ENCODE assay signal across 8 mouse cellular contexts in the genomic region with DNA sequence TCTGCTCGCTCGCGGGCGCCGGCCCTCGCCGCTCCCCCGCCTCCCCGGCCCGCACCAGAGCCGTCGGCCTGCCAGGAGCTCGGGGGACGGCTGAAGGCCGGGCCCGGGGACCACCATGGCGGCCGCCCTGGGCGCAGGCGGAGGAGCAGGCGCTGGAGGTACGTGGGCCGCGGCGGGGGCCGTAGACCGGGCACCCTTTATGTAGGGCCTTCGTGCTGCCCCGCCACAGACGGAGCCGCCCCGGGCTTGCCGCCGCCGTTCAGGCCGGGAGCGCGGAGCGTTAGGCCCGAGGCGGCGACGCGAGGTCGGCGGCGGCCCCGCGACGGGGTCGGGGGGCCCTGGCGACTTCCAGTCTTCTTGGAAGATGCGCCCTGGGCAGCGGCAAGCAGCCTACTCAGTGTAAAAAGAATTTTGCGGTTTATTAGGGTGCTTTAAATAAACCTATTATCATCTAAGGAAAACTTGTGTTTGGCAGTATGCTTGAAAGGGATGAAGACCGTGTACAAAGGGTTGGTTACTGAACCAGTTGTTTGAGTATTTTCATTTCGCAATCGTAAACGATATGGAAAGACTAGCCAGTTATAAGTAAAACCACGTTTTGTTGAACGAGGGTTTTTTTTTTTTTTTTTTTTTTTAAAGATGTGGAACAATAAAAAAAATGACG. TPM values are rescaled to one million over a fixed set of nuclear protein-coding genes. Genes with fewer than 3 reads are reported as not detected.
DNase-seq lines count a peak whose midpoint lies in the region; ATAC-seq lines count a peak whose summit lies in the region.

No protein-coding gene starts in this region.

- peak overlapping the region; percentile 77 for H3K4me2 ChIP-seq in intestine, embryonic 14.5 days (ENCODE audit: low read length)
- H3K4me2 ChIP-seq in midbrain, embryonic 15.5 days: peak overlapping the region; percentile 67

- H3K27ac ChIP-seq in embryonic facial prominence, embryonic 10.5 days (replicated peaks): peak overlapping the region; percentile 100
- H3K27ac ChIP-seq in intestine, embryonic 14.5 days (ENCODE audit: low read depth): peak overlapping the region; percentile 100
- peak overlapping the region; percentile 100 for H3K27ac ChIP-seq in midbrain, embryonic 15.5 days

- WGBS in embryonic facial prominence, embryonic 10.5 days: under 1% methylated on average over 62 of the region's 62 CpGs
- WGBS in intestine, embryonic 14.5 days: under 1% methylated on average over 62 of the region's 62 CpGs
- WGBS in midbrain, embryonic 15.5 days: under 1% methylated on average over 62 of the region's 62 CpGs

- no peak for ATAC-seq in megakaryocyte, adult 5-6 weeks (ENCODE audit: poor library complexity, severe bottlenecking)
- ATAC-seq in intestine, embryonic 14.5 days (replicated peaks; ENCODE audit: low FRiP score, low TSS enrichment, low read depth): peak; percentile 63
- ATAC-seq in midbrain, embryonic 15.5 days (replicated peaks): peak; percentile 82

- peak overlapping the region; percentile 97 for H3K4me3 ChIP-seq in megakaryocyte, embryonic 14.5 days (replicated peaks)
- peak overlapping the region; percentile 96 for H3K4me3 ChIP-seq in embryonic facial prominence, embryonic 10.5 days
- peak overlapping the region; percentile 94 for H3K4me3 ChIP-seq in intestine, embryonic 14.5 days (ENCODE audit: low read depth, low read length)
- peak overlapping the region; percentile 94 for H3K4me3 ChIP-seq in midbrain, embryonic 15.5 days

- peak overlapping the region; percentile 99 for H3K9ac ChIP-seq in intestine, embryonic 14.5 days (ENCODE audit: low read length)
- peak overlapping the region; percentile 94 for H3K9ac ChIP-seq in midbrain, embryonic 15.5 days

- DNase-seq in embryonic facial prominence, embryonic 10.5 days (ENCODE audit: low spot score): no peak
- peak; percentile 81 for DNase-seq in intestine, embryonic 14.5 days (ENCODE audit: low spot score)
- no peak for DNase-seq in urinary bladder, postnatal 10 days (ENCODE audit: low spot score)
- no peak for DNase-seq in left cerebral cortex, adult 18-20 months (ENCODE audit: low spot score in 2 of 2)
- no peak for DNase-seq in urinary bladder, adult 2 months (ENCODE audit: low spot score)

- peaks cover 42% of the 10 kb centered on the region for H3K4me1 ChIP-seq in megakaryocyte, embryonic 14.5 days
- peaks cover 19% of the 10 kb centered on the region for H3K4me1 ChIP-seq in embryonic facial prominence, embryonic 10.5 days
- H3K4me1 ChIP-seq in intestine, embryonic 14.5 days (replicated peaks; ENCODE audit: control insufficient read depth, insufficient read depth, low read length): peaks cover 5% of the 10 kb centered on the region
- H3K4me1 ChIP-seq in midbrain, embryonic 15.5 days: peaks cover 40% of the 10 kb centered on the region

- no peaks in the 10 kb centered on the region for H3K9me3 ChIP-seq in megakaryocyte, embryonic 14.5 days
- no peaks in the 10 kb centered on the region for H3K9me3 ChIP-seq in embryonic facial prominence, embryonic 10.5 days
- no peaks in the 10 kb centered on the region for H3K9me3 ChIP-seq in intestine, embryonic 14.5 days (ENCODE audit: control insufficient read depth, low read length)
- no peaks in the 10 kb centered on the region for H3K9me3 ChIP-seq in midbrain, embryonic 15.5 days

- peaks cover 6% of the 10 kb centered on the region for H3K36me3 ChIP-seq in megakaryocyte, embryonic 14.5 days (replicated peaks; ENCODE audit: low read length)
- H3K36me3 ChIP-seq in embryonic facial prominence, embryonic 10.5 days (replicated peaks): peaks cover 11% of the 10 kb centered on the region; the same call in 1 of the 2 replicates
- no peaks in the 10 kb centered on the region for H3K36me3 ChIP-seq in intestine, embryonic 14.5 days (ENCODE audit: control insufficient read depth, insufficient read depth, low read length)
- H3K36me3 ChIP-seq in midbrain, embryonic 15.5 days (replicated peaks): no peaks in the 10 kb centered on the region

- H3K27me3 ChIP-seq in megakaryocyte, embryonic 14.5 days (replicated peaks): peaks cover 16% of the 10 kb centered on the region
- H3K27me3 ChIP-seq in embryonic facial prominence, embryonic 10.5 days (replicated peaks; ENCODE audit: low read depth, poor library complexity, severe bottlenecking): no peaks in the 10 kb centered on the region
- no peaks in the 10 kb centered on the region for H3K27me3 ChIP-seq in intestine, embryonic 14.5 days (replicated peaks; ENCODE audit: control insufficient read depth, insufficient read depth, low read length)
- H3K27me3 ChIP-seq in midbrain, embryonic 15.5 days (replicated peaks): no peaks in the 10 kb centered on the region

RNA-seq across cellular contexts. Expression of gene Rbm33, which starts 0.5 kb away (rescaled TPM):
- 8.5 and 9.5 TPM in 2 replicates for polyA plus RNA-seq in megakaryocyte, embryonic 14.5 days (2012; ENCODE audit: insufficient read depth, low replicate concordance)
- total RNA-seq in megakaryocyte, adult 5-6 weeks (2015): 34.8 and 41.7 TPM in 2 replicates
- total RNA-seq in megakaryocyte, adult 5-6 weeks (2017): 45.1 and 53.9 TPM in 2 replicates
- 13.9 and 14.7 TPM in 2 replicates for polyA plus RNA-seq in embryonic facial prominence, embryonic 10.5 days (2016; fragmentation: Nextera tagmentation; extraction: Ambion mirVana)
- polyA plus RNA-seq in intestine, embryonic 14.5 days (2014; fragmentation: Nextera tagmentation; extraction: Ambion mirVana): 17.5 and 18.1 TPM in 2 replicates
- polyA plus RNA-seq in midbrain, embryonic 15.5 days (2015; fragmentation: Nextera tagmentation; extraction: Ambion mirVana): 18.1 and 18.6 TPM in 2 replicates
- total RNA-seq in left cerebral cortex, adult 18-20 months (2021): 10 to 100 TPM; 67.0 TPM
- 22.9 and 26.4 TPM in 2 replicates for polyA plus RNA-seq in urinary bladder, adult 2 months (2012; rRNA removed)
